Mouse (Mus musculus): ENCODE data around the gene Phyhd1. TPM values are rescaled to one million over a fixed set of nuclear protein-coding genes. Genes with fewer than 3 reads are reported as not detected.

Gene Phyhd1
- total RNA-seq (2021), result 10 to 100 TPM; 17.7 to 20.1 TPM
- long read RNA-seq, partial matches to known transcripts, result 0 of 3 reads
- long read RNA-seq, other reads (novel, unspliced or antisense), result 1 of 3 reads

DNA sequence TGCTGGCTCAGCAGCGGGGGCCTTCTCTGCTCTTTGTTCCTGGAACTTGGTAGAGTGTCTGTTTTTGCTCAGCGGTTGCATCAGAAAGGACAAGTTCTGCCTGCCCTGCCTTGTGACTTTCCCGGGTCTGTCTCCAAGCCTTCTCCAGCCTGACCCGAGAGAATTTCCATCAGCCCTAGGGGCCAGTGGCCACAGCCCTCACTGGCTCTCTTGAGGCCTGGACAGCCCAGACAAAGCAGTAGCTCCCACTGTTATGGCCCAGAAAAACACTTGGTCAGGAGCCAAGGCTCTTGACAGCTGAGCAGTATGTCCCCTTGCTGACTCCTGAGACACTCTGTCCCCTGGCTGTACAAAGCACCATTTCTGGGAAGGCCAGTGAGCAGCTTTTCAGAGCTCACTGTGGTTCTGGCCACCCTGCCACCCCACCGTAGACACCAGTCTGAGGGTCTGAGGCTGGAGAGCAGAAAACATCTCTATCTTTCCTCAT, at the start of gene Phyhd1:
Phyhd1 (plus strand) TSS at position 437 of the 487 bp plus-strand sequence.
- peak; percentile 27 to 90 for DNase-seq (ENCODE audit: low spot score in 2 of 2)

DNA sequence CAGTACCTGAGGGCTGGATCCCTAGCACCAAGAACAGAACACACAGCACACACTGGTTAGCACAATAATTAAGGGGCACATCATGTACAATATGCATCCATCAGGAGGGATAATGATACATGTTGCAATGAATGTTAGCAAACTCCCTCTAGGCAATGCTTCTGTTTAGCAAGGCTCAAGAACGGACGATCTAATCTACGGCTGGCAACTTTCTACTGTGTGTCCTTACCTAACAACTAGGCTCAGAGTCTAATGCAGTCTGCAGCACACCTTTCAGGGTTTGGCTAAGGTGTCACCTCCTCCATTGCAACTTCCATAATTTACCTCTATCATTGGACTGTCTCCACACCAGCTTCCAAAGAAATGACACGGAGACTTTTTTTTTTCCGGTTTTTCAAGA, 49.7 kb upstream of the Phyhd1 start:
- DNase-seq (ENCODE audit: low spot score in 2 of 2), result no peak

DNA sequence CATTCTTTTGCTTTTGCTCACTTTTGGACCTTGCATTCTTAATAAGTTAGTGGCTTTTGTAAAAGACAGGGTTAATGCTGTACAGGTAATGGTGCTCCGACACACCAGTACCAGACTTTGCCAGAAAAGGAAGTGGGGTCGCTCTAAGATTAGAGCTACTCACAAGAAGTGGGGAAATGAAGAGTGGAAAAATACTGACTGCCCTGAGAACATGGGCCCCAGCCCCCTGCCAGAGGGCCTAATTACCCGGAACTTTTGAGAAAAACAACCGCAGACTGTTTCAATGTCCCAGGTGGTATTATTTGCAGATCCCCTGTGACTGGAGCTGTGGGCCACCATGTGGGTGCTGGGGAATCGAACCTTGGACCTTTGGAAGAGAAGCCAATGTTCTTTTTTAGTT, 30.4 kb upstream of the Phyhd1 start:
- DNase-seq (ENCODE audit: low spot score in 2 of 2), result no peak

DNA sequence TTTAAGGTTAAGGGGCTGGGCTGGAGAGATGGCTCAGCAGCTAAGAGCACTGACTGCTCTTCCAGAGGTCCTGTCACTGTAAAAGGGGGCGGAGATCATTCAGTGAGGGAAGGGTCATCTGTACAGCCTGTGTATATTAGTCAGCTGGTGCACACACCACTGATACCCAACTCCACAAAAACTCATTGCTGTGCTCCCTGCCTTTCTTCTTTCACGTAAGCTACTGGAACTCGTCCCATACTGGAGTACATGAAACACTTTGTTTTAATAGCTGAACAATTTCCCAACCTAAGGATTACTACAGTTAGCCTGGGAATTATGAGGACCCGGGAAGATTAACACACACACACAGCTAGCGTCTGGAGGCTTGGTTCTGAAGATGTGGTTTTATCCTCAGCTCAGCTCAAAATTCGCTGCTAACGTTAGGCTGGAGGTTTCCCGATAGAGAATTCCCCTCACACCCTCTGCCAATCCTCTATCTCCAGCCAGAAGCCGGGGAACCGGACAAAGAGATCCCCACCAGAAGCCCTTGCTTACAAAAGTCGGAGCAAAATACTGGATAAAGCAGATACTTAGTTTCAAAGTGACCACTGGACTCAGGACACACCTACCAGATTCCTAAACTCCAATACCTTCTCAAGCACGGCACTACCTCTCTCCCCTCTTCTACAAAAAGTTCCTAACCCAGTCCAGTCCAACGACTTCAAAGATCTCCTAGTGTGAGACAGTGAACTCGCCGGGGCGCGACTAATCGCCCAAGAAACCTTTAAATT, 29.4 kb upstream of the Phyhd1 start:
- DNase-seq (ENCODE audit: low spot score in 2 of 2), result no peak

DNA sequence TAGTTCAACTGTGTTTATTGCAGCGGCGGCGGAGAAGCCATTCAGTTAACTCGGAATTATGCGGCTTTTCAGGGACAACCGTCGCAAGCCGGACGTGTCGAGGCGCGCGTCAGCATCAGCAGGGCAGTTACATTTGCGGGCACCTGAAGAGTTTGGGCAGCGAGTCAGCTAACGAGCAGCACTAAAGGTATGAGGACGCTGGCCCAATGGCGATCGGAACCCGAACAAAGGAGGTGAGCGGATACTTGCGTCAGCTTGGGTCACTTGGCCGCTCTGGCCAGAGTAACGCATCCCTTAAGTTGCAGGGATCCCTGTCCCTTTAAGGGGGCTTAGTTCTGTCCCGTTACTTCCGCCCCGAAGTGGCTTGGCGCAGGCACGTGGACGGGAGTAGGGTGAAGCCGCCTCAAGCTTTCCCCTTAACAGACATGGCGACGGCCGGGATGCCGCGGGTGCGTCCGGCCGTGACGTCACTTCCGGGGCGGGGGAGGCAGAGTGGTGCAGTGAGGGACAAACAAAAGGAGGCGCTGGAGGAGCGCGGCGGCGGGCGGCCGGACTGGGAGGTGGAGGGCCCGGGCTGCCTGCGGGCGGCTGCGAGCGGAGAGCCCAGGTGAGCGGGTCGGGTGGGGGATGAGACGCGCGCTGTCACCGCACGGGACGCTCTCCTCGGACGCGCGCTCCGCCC, 28.7 kb upstream of the Phyhd1 start, which contains the start of gene Lrrc8a:
Lrrc8a (plus strand) TSS at position 517 of the 682 bp plus-strand sequence.
- DNase-seq (ENCODE audit: low spot score in 2 of 2), result peak; percentile 99

DNA sequence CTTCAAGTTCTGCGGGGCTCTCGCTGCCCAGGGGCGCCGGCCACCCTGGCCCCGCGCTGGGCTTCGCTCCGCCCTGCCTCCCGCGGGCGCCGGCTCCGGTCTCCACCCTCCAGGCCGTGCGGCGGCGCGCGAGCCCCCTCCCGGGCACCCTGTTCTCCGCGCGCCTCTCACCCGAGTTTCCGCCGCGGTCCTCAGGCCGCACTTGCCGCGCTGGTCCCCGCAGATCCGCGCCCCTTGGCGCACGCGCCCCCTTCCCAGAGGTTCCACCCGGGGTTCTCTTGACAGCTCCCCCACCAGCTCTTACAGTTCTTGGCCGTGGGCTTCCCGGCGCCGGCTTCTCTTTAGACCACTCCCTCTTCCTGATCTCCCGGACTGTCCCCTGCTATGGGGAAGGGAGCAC, 28.1 kb upstream of the Phyhd1 start:
- DNase-seq (ENCODE audit: low spot score in 2 of 2), result peak; percentile 50 to 69

DNA sequence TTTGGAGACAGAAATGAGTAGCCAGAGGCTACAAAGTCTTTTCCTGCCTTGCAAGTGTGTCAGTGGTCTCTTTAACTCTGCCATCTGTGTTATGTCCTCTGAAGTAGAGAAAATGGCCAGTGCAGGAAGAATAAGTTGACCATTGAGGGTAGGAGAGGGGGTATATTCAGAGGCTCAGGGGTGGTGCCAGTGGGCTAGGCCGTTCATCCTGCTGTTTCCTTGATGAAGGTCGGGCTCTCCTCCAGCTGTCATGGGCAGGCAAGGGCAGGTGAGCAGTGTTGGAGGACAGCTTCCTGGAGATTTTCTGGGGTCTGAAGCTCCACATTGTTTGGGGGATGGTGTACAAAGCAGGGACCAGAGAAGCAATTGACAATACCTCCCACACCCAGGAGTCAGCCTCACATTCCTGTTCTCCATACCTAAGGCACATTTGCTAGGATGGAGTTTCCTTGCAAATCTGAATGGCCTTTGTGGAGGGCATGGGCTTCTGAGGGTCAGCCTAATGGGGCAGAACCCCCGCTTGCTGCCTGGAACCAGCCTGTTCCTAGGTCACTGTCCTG, 27.0 kb upstream of the Phyhd1 start:
- DNase-seq (ENCODE audit: low spot score in 2 of 2), result no peak

DNA sequence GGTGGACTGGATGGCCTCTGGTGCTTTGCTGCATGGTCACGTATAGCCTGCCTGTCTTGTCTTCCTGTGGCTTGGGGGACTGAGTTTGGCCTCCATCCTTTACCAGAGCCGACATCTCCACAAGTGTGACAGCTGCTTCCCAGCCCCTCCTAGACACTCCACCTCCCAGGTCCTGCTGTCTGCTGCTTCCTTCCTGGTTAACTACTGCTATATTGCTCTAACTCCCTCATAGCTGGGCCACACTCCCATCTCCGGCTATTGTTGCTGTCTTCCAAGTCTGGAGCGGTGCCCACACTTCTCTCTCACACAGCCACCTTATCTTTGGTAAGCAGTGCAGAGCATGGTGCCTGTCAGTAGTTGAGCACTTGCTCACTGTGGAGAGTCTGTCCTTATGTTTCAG, 26.2 kb upstream of the Phyhd1 start:
- DNase-seq (ENCODE audit: low spot score in 2 of 2), result no peak

DNA sequence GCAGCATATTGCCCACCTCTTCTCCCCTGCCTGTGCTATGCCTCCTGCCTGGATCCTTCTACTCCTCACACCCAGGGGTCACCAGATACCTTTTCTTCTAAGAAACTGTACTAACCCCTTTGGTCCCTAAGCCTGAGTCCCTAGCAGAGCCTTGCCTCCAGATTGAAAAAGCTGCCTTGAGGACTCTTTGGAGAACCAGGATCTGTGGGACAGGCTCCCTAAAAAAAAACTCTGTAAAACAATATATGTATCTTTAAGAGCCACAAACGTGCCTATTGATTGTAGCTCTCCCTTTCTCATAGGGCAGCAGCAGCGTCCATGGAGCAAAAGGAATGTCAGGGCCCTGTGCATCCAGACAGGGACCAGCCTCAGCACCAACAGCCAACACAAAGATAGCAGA, 25.7 kb upstream of the Phyhd1 start, which contains the start of gene Gm28035:
Gm28035 (plus strand) TSS at position 301 of the 400 bp plus-strand sequence.
- DNase-seq (ENCODE audit: low spot score in 2 of 2), result no peak

DNA sequence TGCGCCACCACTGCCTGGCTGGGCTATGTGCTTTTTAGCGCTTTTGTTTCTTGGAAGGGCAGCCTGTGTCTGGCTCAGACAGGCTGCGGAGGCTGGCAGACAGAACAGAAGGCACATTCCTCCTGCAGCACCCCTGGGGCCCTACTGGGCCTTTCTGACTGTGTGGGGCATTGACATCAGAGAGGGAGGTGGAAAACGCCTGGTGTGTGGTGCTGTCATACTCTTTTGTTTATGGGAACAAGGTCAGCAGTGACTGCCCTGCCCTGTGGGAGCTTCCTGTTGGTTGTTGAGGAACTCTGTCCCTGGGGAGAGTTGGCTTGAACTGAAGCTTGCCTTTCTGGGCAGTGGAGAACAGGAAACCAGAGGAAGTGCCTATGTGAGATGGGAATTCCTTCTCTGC, 23.5 kb upstream of the Phyhd1 start:
- peak in 1 of 2 experiments; percentile 43 for DNase-seq (ENCODE audit: low spot score in 2 of 2)

DNA sequence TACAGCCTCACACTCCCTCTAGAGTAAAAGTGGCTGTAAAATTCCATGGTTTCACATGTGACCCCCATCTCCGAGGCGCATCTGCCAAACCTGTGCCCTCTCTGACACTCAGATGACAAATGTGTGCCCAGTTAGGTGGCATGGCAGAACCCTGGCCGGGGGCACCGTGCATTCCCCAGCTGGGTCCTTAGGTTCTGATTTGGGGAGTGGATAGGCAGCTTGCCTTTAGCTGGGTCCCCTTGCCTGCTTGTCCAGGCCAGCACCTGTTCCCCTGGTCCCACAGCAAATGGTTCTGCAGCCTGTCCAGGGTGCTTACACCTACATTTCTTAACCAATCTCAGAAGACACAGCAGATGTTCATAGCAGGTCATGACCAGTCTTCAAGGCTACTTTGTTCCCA, 22.6 kb upstream of the Phyhd1 start:
- no peak for DNase-seq (ENCODE audit: low spot score in 2 of 2)

DNA sequence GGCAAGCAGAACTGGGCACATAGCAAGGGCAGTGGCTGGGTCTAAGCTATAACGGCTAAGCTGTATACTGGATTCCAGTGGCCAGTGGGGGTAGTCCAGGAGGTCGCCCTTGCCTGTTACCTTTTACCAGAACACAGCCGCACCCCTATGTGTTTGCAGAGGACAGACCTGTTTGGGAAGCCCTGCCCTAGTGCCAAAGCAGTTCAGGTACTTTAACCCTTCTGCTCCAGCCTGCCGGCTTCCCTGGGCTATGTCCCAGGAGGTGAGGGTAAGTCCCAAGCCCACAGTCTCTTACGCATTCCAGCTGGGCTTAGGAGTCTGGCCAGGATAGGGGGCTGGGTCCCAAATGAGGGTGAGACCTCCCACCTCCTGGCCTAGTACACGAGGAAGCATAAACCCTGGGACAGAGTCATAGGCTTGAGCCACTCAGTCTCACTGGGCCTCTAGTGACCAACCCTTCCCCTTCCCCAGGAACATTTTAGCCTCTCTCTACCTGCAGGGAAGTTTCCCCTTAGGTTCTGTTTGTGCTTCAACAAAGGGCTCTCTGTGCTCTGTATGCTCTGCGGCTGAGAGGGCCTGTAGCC, 21.3 kb upstream of the Phyhd1 start:
- no peak for DNase-seq (ENCODE audit: low spot score in 2 of 2)

DNA sequence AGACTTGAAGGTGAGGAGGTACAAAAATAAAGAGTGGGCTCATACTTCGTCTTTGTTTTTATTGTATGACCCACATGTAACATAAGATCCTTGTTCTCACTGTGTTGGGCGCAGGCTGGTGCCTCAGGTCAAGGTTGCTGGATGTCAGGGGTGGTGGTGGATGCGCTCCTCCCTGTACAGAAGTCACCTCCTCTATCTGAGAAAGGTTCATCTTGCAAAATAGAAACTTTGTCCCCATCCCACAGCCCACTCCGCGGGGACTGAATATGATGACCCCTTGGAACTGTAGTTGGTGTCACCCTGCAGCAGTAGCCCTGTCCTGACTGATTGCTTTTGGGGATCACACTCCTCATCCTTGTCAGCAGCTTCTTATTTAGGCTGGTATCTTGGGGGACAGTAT, 19.0 kb upstream of the Phyhd1 start:
- DNase-seq (ENCODE audit: low spot score in 2 of 2), result no peak

DNA sequence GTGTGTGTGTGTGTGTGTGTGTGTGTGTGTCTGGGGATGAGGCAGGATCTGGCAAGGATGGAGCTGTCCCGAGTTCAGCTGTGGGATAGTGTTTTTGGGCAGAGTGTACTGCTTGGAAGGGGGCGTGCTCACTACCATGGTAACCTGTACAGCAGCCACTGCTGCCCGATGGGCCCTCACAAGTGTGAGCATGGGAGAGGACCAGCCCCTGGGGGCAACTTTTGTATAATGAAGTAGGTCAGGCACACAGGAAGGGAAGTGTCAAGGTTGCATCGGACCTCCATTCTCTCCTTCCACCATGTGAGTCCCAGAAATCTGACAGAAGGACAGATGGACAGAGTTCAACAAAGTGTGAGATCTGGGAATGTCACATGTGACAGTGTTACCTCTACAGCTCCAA, 18.3 kb upstream of the Phyhd1 start:
- no peak for DNase-seq (ENCODE audit: low spot score in 2 of 2)

DNA sequence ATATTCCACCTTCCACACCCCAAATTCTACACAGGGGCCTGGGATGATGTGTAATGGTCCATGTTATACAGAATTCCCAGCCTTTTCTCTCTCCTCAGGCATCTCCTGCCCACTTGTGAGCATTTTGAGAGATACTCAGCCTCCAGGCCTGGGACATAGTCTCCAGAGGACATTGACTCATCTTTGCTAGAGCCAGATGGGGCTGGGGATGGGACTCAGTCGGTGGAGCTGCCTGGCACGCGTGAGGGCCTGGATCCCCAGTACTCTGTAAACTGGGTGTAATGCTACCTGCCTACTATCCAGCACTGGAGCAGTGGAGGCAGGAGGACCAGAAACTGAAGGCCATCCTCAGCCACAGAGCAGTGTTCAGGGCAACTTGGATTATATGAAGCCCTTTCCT, 16.8 kb upstream of the Phyhd1 start:
- no peak for DNase-seq (ENCODE audit: low spot score in 2 of 2)

DNA sequence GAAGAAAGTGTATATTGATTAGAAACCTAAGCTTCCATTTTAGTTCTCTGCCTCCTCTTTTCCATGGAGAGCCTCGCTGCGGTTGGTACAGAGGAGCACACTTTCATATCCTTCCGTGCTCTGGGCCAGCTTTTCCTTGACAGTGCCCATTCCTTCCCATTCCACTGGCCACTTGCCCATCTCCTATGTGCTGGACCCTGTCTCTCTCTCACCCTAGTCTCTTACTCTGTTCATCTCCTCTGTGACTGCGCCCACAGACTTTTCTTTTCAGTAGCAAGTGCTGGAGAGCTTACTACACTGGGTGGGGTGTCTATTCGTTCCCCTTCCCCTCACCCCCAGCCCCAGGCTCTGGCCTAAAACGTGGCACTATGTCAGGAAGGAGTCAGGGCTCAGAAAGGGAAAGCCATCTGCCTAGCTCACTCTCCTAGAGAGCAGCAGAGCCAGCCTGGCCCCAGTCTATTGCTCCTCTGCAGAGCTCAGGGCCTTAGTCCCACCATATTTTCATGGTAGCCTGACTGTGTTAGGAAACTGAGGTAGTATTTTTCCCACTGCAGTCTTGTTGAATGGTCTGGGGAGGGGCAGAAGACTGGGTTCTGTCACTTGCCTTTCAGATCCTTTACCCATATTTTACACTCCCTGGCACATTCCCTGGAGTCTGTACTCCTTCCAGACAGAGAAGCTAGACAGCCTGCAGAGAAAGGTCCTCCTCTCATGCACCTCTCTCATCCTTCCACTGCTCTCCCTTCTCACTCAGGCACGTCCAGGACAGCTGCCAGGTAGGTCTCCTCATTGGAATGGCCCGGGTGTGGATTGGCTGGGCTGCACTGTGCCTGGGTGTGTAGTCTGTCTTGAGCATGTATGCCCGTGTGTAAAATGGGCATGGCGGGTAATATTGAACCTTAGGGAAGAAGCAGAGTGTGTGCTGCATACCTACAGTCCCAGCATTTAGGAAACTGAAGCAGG, 15.6 kb upstream of the Phyhd1 start:
- no peak for DNase-seq (ENCODE audit: low spot score in 2 of 2)

DNA sequence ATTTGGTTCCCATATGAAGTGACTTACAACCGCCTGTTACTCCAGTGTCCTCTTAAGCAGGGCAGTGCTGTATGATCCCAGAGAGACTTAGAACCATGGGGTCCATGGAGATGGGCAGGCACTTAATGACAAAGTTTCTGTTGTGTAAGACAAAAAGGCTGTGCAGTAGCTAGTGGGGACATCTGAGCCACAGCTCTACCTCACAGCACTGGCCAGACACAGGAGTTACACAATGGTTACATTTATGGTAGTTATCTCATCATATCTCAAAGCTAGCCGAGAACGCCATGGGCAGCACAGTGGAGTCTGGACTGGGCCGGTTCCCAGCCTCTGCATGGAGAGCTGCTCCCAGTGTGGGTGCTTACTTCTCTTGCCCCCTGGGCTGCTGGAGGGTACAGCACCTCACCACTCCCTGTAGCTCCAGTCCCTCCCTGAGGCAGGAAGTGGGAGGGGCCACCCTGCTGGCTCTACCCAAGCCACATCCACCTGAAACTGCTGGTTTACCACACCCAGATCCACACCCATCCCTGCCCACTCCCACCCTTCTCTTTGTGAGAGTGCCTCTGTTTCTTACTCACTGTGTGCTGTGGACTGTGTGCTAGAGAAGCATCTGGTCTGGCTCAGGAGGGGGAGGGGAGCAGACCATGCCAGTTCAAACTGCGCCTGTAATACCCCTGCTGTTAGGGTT, 14.4 kb upstream of the Phyhd1 start:
- DNase-seq (ENCODE audit: low spot score in 2 of 2), result no peak

DNA sequence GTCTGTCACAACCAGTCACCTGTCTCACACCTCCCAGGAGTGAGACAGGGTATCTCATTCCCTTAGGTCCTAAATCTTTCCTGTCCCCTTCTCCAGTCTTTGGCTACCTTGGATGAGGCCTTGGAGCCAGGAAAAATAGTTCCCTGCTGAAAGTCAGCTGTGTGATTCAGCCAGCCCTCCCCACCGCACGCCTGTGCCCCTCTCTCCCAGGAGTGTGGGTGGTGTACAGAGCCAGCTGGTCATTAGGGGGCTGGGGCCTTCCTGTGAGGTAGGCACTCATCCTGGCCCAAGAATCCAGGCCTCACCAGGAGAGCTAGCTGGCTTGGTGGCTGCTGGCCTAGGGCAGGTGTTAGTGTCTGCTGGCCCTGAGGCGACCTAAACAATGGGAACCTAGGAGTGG, 13.5 kb upstream of the Phyhd1 start:
- DNase-seq (ENCODE audit: low spot score in 2 of 2), result no peak

DNA sequence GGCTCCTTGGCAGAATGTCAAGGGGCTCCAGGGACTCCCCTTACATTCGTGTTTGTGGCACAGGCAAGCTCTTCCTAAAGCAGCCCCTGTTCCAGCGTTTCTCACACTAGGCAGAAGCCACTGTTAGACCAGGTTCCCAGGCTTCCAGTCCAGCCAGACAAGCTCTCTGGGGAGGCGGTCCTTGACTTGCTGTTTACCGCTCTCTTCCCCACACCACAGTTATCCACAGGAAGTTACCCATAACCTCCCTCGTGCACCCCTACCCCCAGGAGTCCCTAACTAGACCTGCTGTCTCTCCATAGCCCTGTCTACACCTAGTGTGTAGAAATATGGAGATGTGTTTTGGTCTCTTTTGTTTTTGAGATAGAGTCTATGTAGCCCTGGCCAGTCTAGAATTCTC, 12.2 kb upstream of the Phyhd1 start:
- no peak for DNase-seq (ENCODE audit: low spot score in 2 of 2)

All from layer of hippocampus, adult 18-20 months (tissue).